Mouse (Mus musculus): ENCODE data around the gene Nom1. TPM values are rescaled to one million over a fixed set of nuclear protein-coding genes. Genes with fewer than 3 reads are reported as not detected.

The Nom1 gene
- total and polyA plus RNA-seq, 2 experiments = 4.0 to 7.7 TPM

- 2% methylated on average over 22 of the region's 22 CpGs for WGBS
- H3K36me3 ChIP-seq (ENCODE audit: control insufficient read depth, insufficient read depth, low read length) = no peaks in the 10 kb centered on the region
- H3K4me1 ChIP-seq (ENCODE audit: control insufficient read depth, insufficient read depth, low read length) = no peaks in the 10 kb centered on the region
- no peak for TF ChIP-seq POLR2A (IDR thresholded peaks at IDR 0.05; ENCODE audit: extremely low read depth, insufficient read depth, low read length)
- no peak for TF ChIP-seq CTCF (IDR thresholded peaks at IDR 0.05; ENCODE audit: low read depth, low read length)
- DNase-seq (ENCODE audit: extremely low read depth, low read depth, low spot score) = no peak
- no peak overlapping the region for H3K9ac ChIP-seq (ENCODE audit: low read depth, low read length)
- no peak overlapping the region for H3K27ac ChIP-seq (replicated peaks; ENCODE audit: insufficient read depth, low read depth, low read length)
- H3K4me3 ChIP-seq (ENCODE audit: insufficient read depth, low read depth, low read length) = no peak overlapping the region
- H3K79me2 ChIP-seq (ENCODE audit: control insufficient read depth, insufficient read depth, low read length) = no peaks in the 10 kb centered on the region
- H3K27me3 ChIP-seq (ENCODE audit: control insufficient read depth, insufficient read depth, low read length) = peaks cover 24% of the 10 kb centered on the region
Measured at GRCm38 (mm10) chr5:29471855-29472665, 37.6 kb downstream of the Nom1 start.

GRCm38 (mm10) chr5:29473551-29474245 lies 39.2 kb downstream of the Nom1 start:
- no peak overlapping the region for H3K27ac ChIP-seq (replicated peaks; ENCODE audit: insufficient read depth, low read depth, low read length)
- no peak overlapping the region for H3K4me3 ChIP-seq (ENCODE audit: insufficient read depth, low read depth, low read length)
- WGBS = 3% methylated on average over 35 of the region's 35 CpGs
- peaks cover 30% of the 10 kb centered on the region for H3K27me3 ChIP-seq (ENCODE audit: control insufficient read depth, insufficient read depth, low read length)
- no peaks in the 10 kb centered on the region for H3K4me1 ChIP-seq (ENCODE audit: control insufficient read depth, insufficient read depth, low read length)
- no peaks in the 10 kb centered on the region for H3K36me3 ChIP-seq (ENCODE audit: control insufficient read depth, insufficient read depth, low read length)
- TF ChIP-seq POLR2A (IDR thresholded peaks at IDR 0.05; ENCODE audit: extremely low read depth, insufficient read depth, low read length) (no peak), CTCF (IDR thresholded peaks at IDR 0.05; ENCODE audit: low read depth, low read length) (no peak)
- H3K9ac ChIP-seq (ENCODE audit: low read depth, low read length) = no peak overlapping the region
- H3K79me2 ChIP-seq (ENCODE audit: control insufficient read depth, insufficient read depth, low read length) = no peaks in the 10 kb centered on the region
- DNase-seq (ENCODE audit: extremely low read depth, low read depth, low spot score) = no peak

DNA sequence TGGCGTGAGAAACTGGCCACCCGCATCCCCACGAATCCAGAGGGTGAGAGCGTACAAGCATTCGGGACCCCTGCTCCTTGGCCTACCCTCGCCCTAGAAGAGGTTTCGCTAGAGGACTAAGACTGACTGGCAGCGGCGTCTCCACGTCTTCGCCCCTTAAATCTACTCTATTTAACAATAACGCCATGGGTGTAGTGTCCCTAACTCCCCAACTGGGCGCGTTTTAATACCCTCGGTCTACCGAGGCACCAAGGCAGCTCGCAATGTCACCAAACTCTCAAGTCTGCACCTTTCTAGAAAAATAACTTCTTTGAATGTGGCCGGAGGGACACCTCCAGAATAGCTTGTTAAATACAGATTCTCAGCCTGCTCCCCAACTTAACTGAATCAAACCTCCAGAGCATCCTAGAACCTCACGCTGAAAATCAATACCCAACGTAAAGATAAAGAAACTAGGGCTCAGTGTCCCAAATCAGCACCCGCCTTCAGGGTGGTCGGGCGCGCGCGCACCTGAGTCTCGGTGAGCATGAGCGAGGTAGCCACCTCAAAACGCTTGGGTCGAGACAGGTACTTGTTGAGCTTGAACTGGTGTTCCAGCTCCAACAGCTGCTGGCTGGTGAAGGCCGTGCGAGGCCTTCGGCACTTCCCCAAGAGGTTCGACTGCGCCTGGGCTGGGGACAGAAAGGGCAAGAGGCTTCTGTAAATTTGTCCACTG lies 39.9 kb downstream of the Nom1 start:
- peaks cover 34% of the 10 kb centered on the region for H3K27me3 ChIP-seq (ENCODE audit: control insufficient read depth, insufficient read depth, low read length)

GRCm38 (mm10) chr5:29475041-29475440 lies 40.6 kb downstream of the Nom1 start:
- H3K36me3 ChIP-seq (ENCODE audit: control insufficient read depth, insufficient read depth, low read length) = no peaks in the 10 kb centered on the region
- H3K4me1 ChIP-seq (ENCODE audit: control insufficient read depth, insufficient read depth, low read length) = no peaks in the 10 kb centered on the region
- no peak overlapping the region for H3K27ac ChIP-seq (replicated peaks; ENCODE audit: insufficient read depth, low read depth, low read length)
- TF ChIP-seq POLR2A (IDR thresholded peaks at IDR 0.05; ENCODE audit: extremely low read depth, insufficient read depth, low read length) (no peak), CTCF (IDR thresholded peaks at IDR 0.05; ENCODE audit: low read depth, low read length) (no peak)
- 4% methylated on average over 10 of the region's 10 CpGs for WGBS
- no peak overlapping the region for H3K9ac ChIP-seq (ENCODE audit: low read depth, low read length)
- no peak for DNase-seq (ENCODE audit: extremely low read depth, low read depth, low spot score)
- H3K27me3 ChIP-seq (ENCODE audit: control insufficient read depth, insufficient read depth, low read length) = peaks cover 36% of the 10 kb centered on the region
- no peaks in the 10 kb centered on the region for H3K79me2 ChIP-seq (ENCODE audit: control insufficient read depth, insufficient read depth, low read length)
- no peak overlapping the region for H3K4me3 ChIP-seq (ENCODE audit: insufficient read depth, low read depth, low read length)

More for the DNA sequence above, 39.9 kb downstream of the Nom1 start:
- DNase-seq (ENCODE audit: extremely low read depth, low read depth, low spot score) = no peak
- Histone ChIP-seq H3K9ac (ENCODE audit: low read depth, low read length) (no peak overlapping the region), H3K27ac (replicated peaks; ENCODE audit: insufficient read depth, low read depth, low read length) (no peak overlapping the region), H3K4me3 (ENCODE audit: insufficient read depth, low read depth, low read length) (no peak overlapping the region), H3K4me1 (ENCODE audit: control insufficient read depth, insufficient read depth, low read length) (no peaks in the 10 kb centered on the region), H3K36me3 (ENCODE audit: control insufficient read depth, insufficient read depth, low read length) (no peaks in the 10 kb centered on the region), H3K79me2 (ENCODE audit: control insufficient read depth, insufficient read depth, low read length) (no peaks in the 10 kb centered on the region)
- TF ChIP-seq POLR2A (IDR thresholded peaks at IDR 0.05; ENCODE audit: extremely low read depth, insufficient read depth, low read length) (no peak), CTCF (IDR thresholded peaks at IDR 0.05; ENCODE audit: low read depth, low read length) (no peak)
- 3% methylated on average over 35 of the region's 35 CpGs for WGBS

DNA sequence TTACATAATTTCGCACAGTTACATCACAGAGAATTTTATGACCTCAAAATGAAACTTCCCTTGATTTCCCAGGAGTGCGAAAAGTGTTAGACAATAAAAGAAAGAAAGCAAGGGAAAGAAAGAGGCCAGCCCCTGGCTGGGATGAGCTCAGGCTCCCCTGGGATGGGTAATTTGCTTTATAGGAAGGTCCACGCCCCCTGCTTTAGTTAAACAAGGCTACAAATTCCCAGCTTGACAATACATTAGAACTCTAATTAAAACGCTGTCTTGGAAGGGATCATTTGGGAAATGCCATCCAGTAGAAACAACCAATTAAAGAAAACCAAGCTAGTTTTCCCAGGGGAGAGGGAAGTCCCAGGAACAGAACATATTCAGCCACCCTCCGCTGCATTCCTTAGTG lies 41.1 kb downstream of the Nom1 start:
- H3K9ac ChIP-seq (ENCODE audit: low read depth, low read length) = no peak overlapping the region
- no peak overlapping the region for H3K4me3 ChIP-seq (ENCODE audit: insufficient read depth, low read depth, low read length)
- WGBS = 6% methylated on average over 5 of the region's 5 CpGs
- H3K27me3 ChIP-seq (ENCODE audit: control insufficient read depth, insufficient read depth, low read length) = peaks cover 38% of the 10 kb centered on the region
- no peaks in the 10 kb centered on the region for H3K4me1 ChIP-seq (ENCODE audit: control insufficient read depth, insufficient read depth, low read length)
- no peak for DNase-seq (ENCODE audit: extremely low read depth, low read depth, low spot score)
- no peak for TF ChIP-seq CTCF (IDR thresholded peaks at IDR 0.05; ENCODE audit: low read depth, low read length)
- TF ChIP-seq POLR2A (IDR thresholded peaks at IDR 0.05; ENCODE audit: extremely low read depth, insufficient read depth, low read length) = no peak
- H3K79me2 ChIP-seq (ENCODE audit: control insufficient read depth, insufficient read depth, low read length) = no peaks in the 10 kb centered on the region
- no peak overlapping the region for H3K27ac ChIP-seq (replicated peaks; ENCODE audit: insufficient read depth, low read depth, low read length)
- no peaks in the 10 kb centered on the region for H3K36me3 ChIP-seq (ENCODE audit: control insufficient read depth, insufficient read depth, low read length)

All from liver, adult 2 months (tissue).